Comparison of ENCODE assay signal across 9 mouse cellular contexts in the genomic region with DNA sequence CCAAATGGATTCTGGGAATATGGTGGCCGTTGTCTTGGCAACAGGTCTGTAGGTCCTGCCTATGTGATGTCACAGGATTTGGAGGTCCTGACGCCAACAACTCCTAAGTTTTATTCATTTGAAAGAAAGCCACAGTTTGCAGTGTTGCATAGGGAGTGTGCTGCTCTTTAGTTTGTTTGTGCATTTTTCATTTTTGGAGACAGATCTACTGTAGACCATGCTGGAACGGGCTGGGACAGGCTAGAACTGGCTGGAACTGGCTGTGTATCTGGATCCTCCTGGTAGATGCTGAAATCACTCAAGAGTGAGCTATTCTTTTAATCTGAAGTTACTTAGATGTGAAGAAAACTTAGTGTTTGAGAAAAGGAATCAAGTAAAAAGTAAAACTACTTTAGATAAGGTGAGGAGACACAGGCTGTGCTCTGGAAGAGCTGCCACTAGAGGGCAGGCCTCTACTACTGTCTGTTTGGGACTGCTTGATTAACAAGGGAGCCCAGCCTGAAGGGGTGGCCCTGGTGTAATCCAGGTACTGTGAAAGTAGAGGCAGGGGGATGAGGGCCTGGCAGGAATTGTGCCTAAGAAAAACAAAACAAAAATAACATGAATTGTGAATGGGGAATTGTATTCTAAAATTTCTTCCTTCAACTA. TPM values are rescaled to one million over a fixed set of nuclear protein-coding genes. Genes with fewer than 3 reads are reported as not detected.
DNase-seq lines count a peak whose midpoint lies in the region; TF ChIP-seq lines count a peak whose summit lies in the region.
"Had no signal": no experiment of that assay in that cellular context is flagged by ENCODE, and none has a peak within 500 bp of the region (broad histone marks: within the 10 kb centered on the region; RNA-seq: fewer than 3 reads in every experiment).

No protein-coding gene starts in this region.

- H3K27ac ChIP-seq in cortical plate, adult 2 months (ENCODE audit: insufficient read depth, low read length): no peak overlapping the region
- H3K27ac ChIP-seq: stomach, embryonic 15.5 days had no signal

- no peaks in the 10 kb centered on the region for H3K4me1 ChIP-seq in cortical plate, adult 2 months (ENCODE audit: control insufficient read depth, insufficient read depth, low read length)
- H3K4me1 ChIP-seq: stomach, embryonic 15.5 days had no signal

- TF ChIP-seq POLR2A in cortical plate, adult 2 months (IDR thresholded peaks at IDR 0.05; ENCODE audit: extremely low read depth, insufficient read depth, low read length): no peak

- no peak overlapping the region for H3K4me3 ChIP-seq in cortical plate, adult 2 months (ENCODE audit: insufficient read depth, low read length)
- H3K4me3 ChIP-seq: stomach, embryonic 15.5 days had no signal

- intact Hi-C loops in heart, postnatal 36 days (cut with DNase I): no loop called here

- DNase-seq in adrenal gland, adult 18-20 months (ENCODE audit: low spot score in 2 of 2): peak; percentile 7 to 39
- no peak for DNase-seq in adrenal gland, postnatal 4 days (ENCODE audit: low spot score in 2 of 2)
- DNase-seq in NIH3T3 (ENCODE audit: low read depth): peak; percentile 82
- peak; percentile 21 to 42 for DNase-seq in heart, postnatal 36 days
- DNase-seq in layer of hippocampus, adult 11-12 months (ENCODE audit: low spot score): peak; percentile 65
- peak; percentile 39 for DNase-seq in lung, postnatal 14 days
- peak; percentile 57 for DNase-seq in right cerebral cortex, postnatal 14 days

- peak; percentile 75 for TF ChIP-seq CTCF in cortical plate, adult 2 months (IDR thresholded peaks at IDR 0.05; ENCODE audit: extremely low read depth, insufficient read depth, low read length)

RNA-seq across cellular contexts. Expression of a gene that starts 43.0 kb away (rescaled TPM):
- 10 to 100 TPM; 12.5 to 16.5 TPM for total RNA-seq in adrenal gland, adult 18-20 months (2021)
- total RNA-seq in adrenal gland, postnatal 4 days (2021): 10 to 100 TPM; 21.0 to 21.1 TPM
- polyA plus RNA-seq in cortical plate, adult 2 months (2012; rRNA removed): 17.9 and 18.5 TPM in 2 replicates
- 10 to 100 TPM; 11.8 to 14.0 TPM for total RNA-seq in heart, postnatal 36 days (2021)

RNA-seq across cellular contexts. Expression of a gene that starts 49.0 kb away (rescaled TPM):
- total RNA-seq in adrenal gland, adult 18-20 months (2021): 10 to 100 TPM; 31.6 to 35.5 TPM
- 10 to 100 TPM; 48.1 to 52.9 TPM for total RNA-seq in adrenal gland, postnatal 4 days (2021)
- 62.3 and 68.9 TPM in 2 replicates for polyA plus RNA-seq in cortical plate, adult 2 months (2012; rRNA removed)
- 10 to 100 TPM; 42.7 to 42.9 TPM for total RNA-seq in heart, postnatal 36 days (2021)

Comparison
In these comparisons a context has a peak if more than half of its experiments do, and no peak if none do; other contexts are left out.
1. DNase-seq: peak in adrenal gland, adult 18-20 months (2 of 2), NIH3T3 (single experiment), heart, postnatal 36 days (2 of 2), layer of hippocampus, adult 11-12 months (single experiment), lung, postnatal 14 days (single experiment) and right cerebral cortex, postnatal 14 days (single experiment); none in adrenal gland, postnatal 4 days (0 of 2).